Mouse (Mus musculus): Measurements from ENCODE around the gene Prn. TPM values are rescaled to one million over a fixed set of nuclear protein-coding genes. Genes with fewer than 3 reads are reported as not detected.

Prn gene
- polyA plus RNA-seq (2012; rRNA removed) = 0.06 TPM in 1 of 2 replicates, not detected in the other

GRCm38 (mm10) chr2:131909683-131910572, at the start of gene Prn, which contains the start of gene Prnp:
Gene Prn, plus strand, starts transcription at chr2:131909957.
Gene Prnp, plus strand, starts transcription at chr2:131909928.

GRCm38 (mm10) chr2:131950598-131951095, 40.9 kb downstream of the Prn start, which contains the start of gene Prnd:
Gene Prnd, plus strand, starts transcription at chr2:131950861.

Other genes with a start within 250 kb of the Prn start
- 0.01 and 0.03 TPM in 2 replicates for gene Erv3, start 50.2 kb upstream of the Prn start, polyA plus RNA-seq (2012; rRNA removed)
- 86.1 and 91.7 TPM in 2 replicates for gene Prnp, start within 50 bp of the Prn start, polyA plus RNA-seq (2012; rRNA removed)
- 11.5 and 18.3 TPM in 2 replicates for gene Prnd, start 40.9 kb downstream of the Prn start, polyA plus RNA-seq (2012; rRNA removed)
- gene Rassf2, start 120.3 kb downstream of the Prn start, polyA plus RNA-seq (2012; rRNA removed) = 25.1 and 25.6 TPM in 2 replicates
- gene Slc23a2, start 235.2 kb downstream of the Prn start, polyA plus RNA-seq (2012; rRNA removed) = 31.2 and 31.8 TPM in 2 replicates

Data from central nervous system, embryonic 14 days (tissue).